Mouse (Mus musculus) midbrain, embryonic 15.5 days (tissue): ENCODE measurements around the gene Pmm1. TPM values are rescaled to one million over a fixed set of nuclear protein-coding genes. Genes with fewer than 3 reads are reported as not detected.
"Not testable (repeated sequence)": the region's sequence is repeated elsewhere in the genome, so short reads cannot be mapped to it uniquely, and the experiment has no call there.

Experiments used
- ATAC-seq: fragments of 200-750 bp; cut with Nextera tagmentation; replicated peaks from 2 replicates; pipeline ENCODE4 v1.8.0; 2017; ENCODE audit warnings: moderate TSS enrichment
- H3K27ac ChIP-seq: fragments of 300-500 bp; sonication (generic); 2 replicates; pipeline ENCODE4 v1.5.1; 2015; ENCODE audit warnings: mild to moderate bottlenecking, inconsistent platforms
- H3K27me3 ChIP-seq: fragments of 300-500 bp; sonication (generic); replicated peaks from 2 replicates; pipeline ENCODE4 v1.6.1; 2015; ENCODE audit warnings: inconsistent platforms
- H3K36me3 ChIP-seq: fragments of 300-500 bp; sonication (generic); replicated peaks from 2 replicates; pipeline ENCODE4 v1.6.1; 2015; ENCODE audit warnings: inconsistent platforms
- H3K4me1 ChIP-seq: fragments of 300-500 bp; sonication (generic); 2 replicates; pipeline ENCODE4 v1.6.1; 2015; ENCODE audit warnings: inconsistent platforms
- H3K4me2 ChIP-seq: fragments of 300-500 bp; sonication (generic); 2 replicates; pipeline ENCODE4 v1.6.1; 2015; ENCODE audit warnings: inconsistent platforms, mild to moderate bottlenecking, moderate library complexity
- H3K4me3 ChIP-seq: fragments of 300-500 bp; sonication (generic); 2 replicates; pipeline ENCODE4 v1.5.1; 2015; ENCODE audit warnings: mild to moderate bottlenecking, inconsistent platforms
- H3K9ac ChIP-seq: fragments of 300-500 bp; sonication (generic); 2 replicates; pipeline ENCODE4 v1.6.1; 2015; ENCODE audit warnings: mild to moderate bottlenecking, inconsistent platforms
- H3K9me3 ChIP-seq: fragments of 300-500 bp; sonication (generic); 2 replicates; pipeline ENCODE4 v1.6.1; 2016; ENCODE audit warnings: inconsistent platforms
- WGBS: fragments of 180-500 bp; shearing (Covaris S2); methylation state at CpG from one replicate; pipeline ENCODE4 v1.1.7; 2015; ENCODE audit warnings: mixed read lengths; 5-methylcytosine and 5-hydroxymethylcytosine counted together
- polyA plus RNA-seq: library from polyadenylated mRNA; unstranded; fragments of >200 nt; fragmentation: Nextera tagmentation; extraction: Ambion mirVana; gene quantifications from 2 replicates; pipeline ENCODE4 v1.2.1, GENCODE M21; 2015

Gene Pmm1
- 84.3 and 89.9 TPM in 2 replicates for polyA plus RNA-seq

- H3K36me3 ChIP-seq: peaks cover 1% of the 10 kb centered on the region
- no peaks in the 10 kb centered on the region for H3K27me3 ChIP-seq
- peak within 1 kb of the TSS; percentile 57 for H3K9ac ChIP-seq
- peaks cover 7% of the 10 kb centered on the region for H3K4me1 ChIP-seq
- H3K27ac ChIP-seq: peak within 1 kb of the TSS; percentile 87
- H3K9me3 ChIP-seq: no peaks in the 10 kb centered on the region
- H3K4me2 ChIP-seq: peak within 1 kb of the TSS; percentile 75
- H3K4me3 ChIP-seq: peak within 1 kb of the TSS; percentile 51
- peak; percentile 97 for ATAC-seq
- WGBS: under 1% methylated on average over 76 of the region's 77 CpGs
These were observed at the start of gene Pmm1 for GRCm38 (mm10) chr15:81960171-81961077. Pmm1 (minus strand) TSS chr15:81960930.

GRCm38 (mm10) chr15:82004257-82004656 is 43.5 kb upstream of the Pmm1 start:
- H3K9me3 ChIP-seq: no peaks in the 10 kb centered on the region
- no peaks in the 10 kb centered on the region for H3K27me3 ChIP-seq
- no peak overlapping the region for H3K4me3 ChIP-seq
- no peak overlapping the region for H3K9ac ChIP-seq
- no peaks in the 10 kb centered on the region for H3K4me1 ChIP-seq
- H3K4me2 ChIP-seq: no peak overlapping the region
- H3K36me3 ChIP-seq: peaks cover 4% of the 10 kb centered on the region; the same call in 1 of the 2 replicates
- no peak overlapping the region for H3K27ac ChIP-seq
- no peak for ATAC-seq
- WGBS: 93% methylated on average over 8 of the region's 8 CpGs

GRCm38 (mm10) chr15:81993992-81994391 is 33.3 kb upstream of the Pmm1 start:
- no peak for ATAC-seq
- Histone ChIP-seq H3K9me3 (no peaks in the 10 kb centered on the region), H3K27ac (no peak overlapping the region), H3K4me2 (no peak overlapping the region), H3K9ac (no peak overlapping the region), H3K36me3 (peaks cover 46% of the 10 kb centered on the region), H3K4me3 (no peak overlapping the region), H3K27me3 (no peaks in the 10 kb centered on the region), H3K4me1 (no peaks in the 10 kb centered on the region)
- 85% methylated on average over 6 of the region's 6 CpGs for WGBS

- Histone ChIP-seq H3K9ac (no peak overlapping the region), H3K27me3 (no peaks in the 10 kb centered on the region), H3K36me3 (peaks cover 20% of the 10 kb centered on the region; the same call in 1 of the 2 replicates), H3K4me1 (no peaks in the 10 kb centered on the region), H3K9me3 (no peaks in the 10 kb centered on the region), H3K4me2 (no peak overlapping the region), H3K4me3 (no peak overlapping the region), H3K27ac (no peak overlapping the region)
- 49% methylated on average over 7 of the region's 7 CpGs for WGBS
- no peak for ATAC-seq
These were observed 29.8 kb upstream of the Pmm1 start for GRCm38 (mm10) chr15:81990549-81990948.

- Histone ChIP-seq H3K9ac (no peak overlapping the region), H3K4me3 (no peak overlapping the region), H3K4me2 (no peak overlapping the region), H3K9me3 (no peaks in the 10 kb centered on the region), H3K4me1 (peaks cover 2% of the 10 kb centered on the region; the same call in 1 of the 2 replicates), H3K27ac (peak overlapping the region; percentile 56), H3K36me3 (peaks cover 13% of the 10 kb centered on the region; the same call in 1 of the 2 replicates), H3K27me3 (no peaks in the 10 kb centered on the region)
- WGBS: 42% methylated on average over 11 of the region's 11 CpGs
- peak; percentile 45 for ATAC-seq
These were observed 28.8 kb upstream of the Pmm1 start for GRCm38 (mm10) chr15:81989371-81990062.

GRCm38 (mm10) chr15:81987646-81988045 is 26.9 kb upstream of the Pmm1 start, which contains the start of gene Xrcc6:
Xrcc6 (plus strand) TSS chr15:81987835.
- no peak within 1 kb of the TSS for H3K9ac ChIP-seq
- no peaks in the 10 kb centered on the region; the same call in 1 of the 2 replicates for H3K36me3 ChIP-seq
- H3K4me3 ChIP-seq: no peak within 1 kb of the TSS
- H3K4me1 ChIP-seq: peaks cover 2% of the 10 kb centered on the region; the same call in 1 of the 2 replicates
- ATAC-seq: no peak
- no peaks in the 10 kb centered on the region for H3K9me3 ChIP-seq
- WGBS: 88% methylated on average over 3 of the region's 3 CpGs
- no peak within 1 kb of the TSS for H3K27ac ChIP-seq
- no peak within 1 kb of the TSS for H3K4me2 ChIP-seq
- H3K27me3 ChIP-seq: no peaks in the 10 kb centered on the region

- no peaks in the 10 kb centered on the region for H3K27me3 ChIP-seq
- no peak overlapping the region for H3K4me2 ChIP-seq
- H3K36me3 ChIP-seq: no peaks in the 10 kb centered on the region
- no peak overlapping the region for H3K9ac ChIP-seq
- ATAC-seq: no peak
- H3K4me1 ChIP-seq: peaks cover 2% of the 10 kb centered on the region; the same call in 1 of the 2 replicates
- H3K27ac ChIP-seq: no peak overlapping the region
- H3K4me3 ChIP-seq: no peak overlapping the region
- WGBS: 49% methylated on average over 2 of the region's 2 CpGs
- no peaks in the 10 kb centered on the region for H3K9me3 ChIP-seq
These were observed 24.8 kb upstream of the Pmm1 start for GRCm38 (mm10) chr15:81985267-81986161.

GRCm38 (mm10) chr15:81982173-81982572 is 21.4 kb upstream of the Pmm1 start:
- Histone ChIP-seq H3K27ac (no peak overlapping the region), H3K36me3 (no peaks in the 10 kb centered on the region), H3K9ac (no peak overlapping the region), H3K4me1 (peaks cover 2% of the 10 kb centered on the region; the same call in 1 of the 2 replicates), H3K9me3 (no peaks in the 10 kb centered on the region), H3K4me2 (no peak overlapping the region), H3K27me3 (no peaks in the 10 kb centered on the region), H3K4me3 (no peak overlapping the region)
- no peak for ATAC-seq
- 57% methylated on average over 1 of the region's 1 CpGs for WGBS

GRCm38 (mm10) chr15:81980321-81980720 is 19.6 kb upstream of the Pmm1 start, which contains the start of gene 1700029P11Rik:
1700029P11Rik (plus strand) TSS chr15:81980540.
- Histone ChIP-seq H3K4me2 (no peak within 1 kb of the TSS), H3K27me3 (no peaks in the 10 kb centered on the region), H3K4me3 (no peak within 1 kb of the TSS), H3K27ac (no peak within 1 kb of the TSS), H3K4me1 (peaks cover 2% of the 10 kb centered on the region; the same call in 1 of the 2 replicates), H3K9me3 (no peaks in the 10 kb centered on the region), H3K9ac (no peak within 1 kb of the TSS), H3K36me3 (no peaks in the 10 kb centered on the region)
- no peak for ATAC-seq
- 93% methylated on average over 23 of the region's 23 CpGs for WGBS

GRCm38 (mm10) chr15:81975156-81975555 is 14.4 kb upstream of the Pmm1 start:
- not testable (repeated sequence) for H3K36me3 ChIP-seq, H3K27ac ChIP-seq, H3K9ac ChIP-seq, H3K4me3 ChIP-seq, ATAC-seq, H3K9me3 ChIP-seq, H3K4me1 ChIP-seq, H3K27me3 ChIP-seq, H3K4me2 ChIP-seq
- WGBS: 89% methylated on average over 8 of the region's 8 CpGs

GRCm38 (mm10) chr15:81970498-81970897 is 9.8 kb upstream of the Pmm1 start:
- H3K27ac ChIP-seq, H3K4me3 ChIP-seq, H3K9ac ChIP-seq, H3K4me1 ChIP-seq, H3K4me2 ChIP-seq, ATAC-seq, H3K27me3 ChIP-seq, H3K9me3 ChIP-seq, H3K36me3 ChIP-seq: not testable (repeated sequence)
- 80% methylated on average over 4 of the region's 4 CpGs for WGBS
